Comparison of ENCODE assay signal across 9 mouse cellular contexts in genomic region chr5:29842444-29843166, GRCm38 (mm10).
DNase-seq lines count a peak whose midpoint lies in the region; ATAC-seq and TF ChIP-seq lines count a peak whose summit lies in the region.
"Had no signal": no experiment of that assay in that cellular context is flagged by ENCODE, and none has a peak within 500 bp of the region (broad histone marks: within the 10 kb centered on the region; RNA-seq: fewer than 3 reads in every experiment).

No protein-coding gene starts in this region.

- H3K4me3 ChIP-seq in lung, adult 2 months (replicated peaks; ENCODE audit: extremely low read depth, low read depth, low read length): no peak overlapping the region
- no peak overlapping the region for H3K4me3 ChIP-seq in heart, embryonic 10.5 days

- no peaks in the 10 kb centered on the region for H3K9me3 ChIP-seq in heart, embryonic 10.5 days

- DNase-seq in CD4-positive, CD25-positive, alpha-beta regulatory T cell, adult 2 months (ENCODE audit: low read depth, low spot score): peak; percentile 2
- DNase-seq in lung, postnatal 10 days: peak; percentile 21
- no peak for DNase-seq in lung, adult 2 months
- no peak for DNase-seq in heart, embryonic 10.5 days (ENCODE audit: low spot score)
- DNase-seq in lung, postnatal 25 days (ENCODE audit: low spot score): peak; percentile 25
- no peak for DNase-seq in embryo, embryonic 10 days (ENCODE audit: low spot score)
- no peak for DNase-seq in cerebellum, postnatal 4 days (ENCODE audit: low spot score in 2 of 2)

- 37% methylated on average over 3 of the region's 3 CpGs for WGBS in lung, adult 2 months
- WGBS in heart, embryonic 10.5 days: 52% methylated on average over 3 of the region's 3 CpGs

- no peak for ATAC-seq in CD4-positive, CD25-positive, alpha-beta regulatory T cell, adult 4 months
- ATAC-seq: intestine, embryonic 16.5 days had no signal

- H3K36me3 ChIP-seq in heart, embryonic 10.5 days: no peaks in the 10 kb centered on the region

- no peak for TF ChIP-seq CTCF in lung, adult 2 months (IDR thresholded peaks at IDR 0.05; ENCODE audit: insufficient read depth, low read length)

- H3K4me1 ChIP-seq in lung, adult 2 months (ENCODE audit: control insufficient read depth, insufficient read depth, low read length): no peaks in the 10 kb centered on the region
- no peaks in the 10 kb centered on the region for H3K4me1 ChIP-seq in heart, embryonic 10.5 days

- H3K27me3 ChIP-seq in heart, embryonic 10.5 days (ENCODE audit: insufficient read depth, poor library complexity, severe bottlenecking): no peaks in the 10 kb centered on the region

- H3K27ac ChIP-seq in heart, embryonic 10.5 days: 0 out of 2 replicates have a peak overlapping the region, but pooled peaks have one; percentile 22

- no peak for TF ChIP-seq POLR2A in lung, adult 2 months (IDR thresholded peaks at IDR 0.05; ENCODE audit: borderline replicate concordance, extremely low read depth, low read depth, low read length)

Comparison
In these comparisons a context has a peak if more than half of its experiments do, and no peak if none do; other contexts are left out.
1. DNase-seq: peak in CD4-positive, CD25-positive, alpha-beta regulatory T cell, adult 2 months (single experiment), lung, postnatal 10 days (single experiment) and lung, postnatal 25 days (single experiment); none in lung, adult 2 months (single experiment), heart, embryonic 10.5 days (single experiment), embryo, embryonic 10 days (single experiment) and cerebellum, postnatal 4 days (0 of 2).